Mouse (Mus musculus): ENCODE measurements around the gene Srpk2.

DNA sequence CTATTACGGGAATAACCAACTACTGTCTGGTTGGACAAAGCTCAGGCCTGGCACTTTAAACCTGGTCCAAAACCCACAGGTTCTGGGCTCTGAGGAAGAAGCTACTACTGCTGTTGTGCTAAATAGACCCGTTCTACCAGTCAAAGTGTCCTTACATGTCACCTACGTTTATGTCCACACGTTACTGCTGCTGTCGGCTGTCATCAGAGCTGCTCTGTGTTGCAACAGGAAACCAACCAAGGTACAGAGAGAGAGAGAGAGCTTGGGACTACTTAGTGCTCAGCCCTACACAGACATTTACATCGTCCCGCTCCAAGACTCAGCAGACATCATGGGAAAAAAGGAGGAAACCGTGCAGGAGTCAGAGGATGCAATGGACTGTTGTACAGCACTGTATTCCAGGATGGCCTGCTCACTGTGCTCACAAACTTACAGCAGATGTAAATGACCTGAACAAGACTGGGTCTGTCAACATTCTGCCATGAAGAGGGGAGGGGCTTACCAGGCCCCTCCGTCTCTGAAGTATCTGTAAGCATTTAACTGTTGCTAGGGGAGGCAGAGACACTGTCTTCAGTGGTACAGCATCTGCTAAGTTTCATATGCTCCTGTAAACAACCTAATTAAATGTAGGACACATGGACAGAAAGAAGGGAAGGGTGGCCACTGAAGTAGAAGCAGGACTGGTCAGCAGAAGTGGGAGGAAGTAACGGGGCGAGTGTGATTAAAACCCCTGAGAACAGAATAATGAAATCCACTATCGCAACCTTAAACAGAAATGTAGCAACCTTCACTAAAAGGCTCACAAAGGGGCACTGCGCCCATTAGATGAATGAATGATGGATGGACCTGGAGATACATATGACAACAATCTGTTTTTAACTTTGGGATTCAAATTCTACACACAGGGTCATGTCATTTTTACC, 97.6 kb downstream of the Srpk2 start:
- no peak for TF ChIP-seq POLR2A (IDR thresholded peaks at IDR 0.05; ENCODE audit: borderline replicate concordance, control insufficient read depth, low read depth, low read length)
- no peak for TF ChIP-seq CTCF (IDR thresholded peaks at IDR 0.05; ENCODE audit: control insufficient read depth, insufficient read depth, low read length)
